Comparison of ENCODE assay signal across 1 mouse cellular context in genomic region chr11:19923888-19924756, GRCm38 (mm10).
TF ChIP-seq lines count a peak whose summit lies in the region.

TSS of gene Spred2 (plus strand) at chr11:19924375.

TF ChIP-seq in CH12.LX, 34 proteins besides CTCF, POLR2A, EP300 and RAD21 (continued from another document):
- peak; percentile 53 for TF ChIP-seq NRF1 (IDR thresholded peaks at IDR 0.05; ENCODE audit: low read depth, low read length)
- no peak for TF ChIP-seq PAX5 (IDR thresholded peaks at IDR 0.05; ENCODE audit: low read length)
- no peak for TF ChIP-seq USF2 (conservative IDR thresholded peaks at IDR 0.05; ENCODE audit: low read depth, low read length)
- peak; percentile 74 for TF ChIP-seq JUND (conservative IDR thresholded peaks at IDR 0.05; ENCODE audit: low read depth, low read length)
- TF ChIP-seq ETS1 (conservative IDR thresholded peaks at IDR 0.05; ENCODE audit: low read depth, low read length), result peak; percentile 64
- 0 out of 2 replicates have a peak, but pooled peaks have one; percentile 26 for TF ChIP-seq POLR2AphosphoS2 (IDR thresholded peaks at IDR 0.05; ENCODE audit: low read depth, low read length)
- peak; percentile 77 for TF ChIP-seq NELFE (IDR thresholded peaks at IDR 0.05; ENCODE audit: low read depth, low read length)
- peak; percentile 75 for TF ChIP-seq MEF2A (IDR thresholded peaks at IDR 0.05; ENCODE audit: borderline replicate concordance, low read depth, low read length)
- no peak for TF ChIP-seq MYC (IDR thresholded peaks at IDR 0.05; ENCODE audit: low read depth, low read length)
- TF ChIP-seq CHD1 (IDR thresholded peaks at IDR 0.05; ENCODE audit: low read depth, low read length), result peak; percentile 73; the same call in 1 of the 2 replicates
- peak; percentile 72; the same call in 1 of the 2 replicates for TF ChIP-seq ZMIZ1 (IDR thresholded peaks at IDR 0.05; ENCODE audit: low read depth, low read length)
- TF ChIP-seq SMC3 (IDR thresholded peaks at IDR 0.05; ENCODE audit: low read depth, low read length), result no peak
- TF ChIP-seq UBTF (IDR thresholded peaks at IDR 0.05; ENCODE audit: low read depth, low read length), result peak; percentile 76
TF ChIP-seq in CH12.LX: peak in this region for 22.
